Mouse (Mus musculus): ENCODE results near the gene Cdk10.
A peak's percentile ranks its signal among the peaks of the same experiment; 100 is the strongest.
"Not testable (repeated sequence)": the region's sequence is repeated elsewhere in the genome, so short reads cannot be mapped to it uniquely, and the experiment has no call there.

Gene Cdk10

DNA sequence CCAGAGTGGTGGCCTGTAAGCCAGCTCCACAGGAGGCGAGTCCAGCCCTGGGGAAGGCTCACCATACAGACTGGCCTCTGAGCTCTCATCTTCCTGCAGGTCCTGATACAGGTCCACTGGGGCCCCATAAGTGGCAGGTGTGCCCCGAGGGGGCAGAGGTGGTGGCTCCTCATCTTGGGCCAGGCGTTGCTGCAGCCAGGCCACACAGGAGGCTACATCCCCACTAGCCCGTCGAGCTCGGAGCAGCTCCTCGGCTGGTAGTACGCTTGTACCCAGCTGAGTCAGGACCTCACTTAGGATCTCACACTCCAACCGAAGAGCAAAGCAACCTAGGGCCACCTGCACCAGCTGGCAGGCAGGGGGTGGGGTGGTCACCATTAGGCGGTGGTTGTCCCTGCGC is 9.1 kb downstream of the Cdk10 start:
- DNase-seq, result no peak

- no peak for DNase-seq
These were observed 10.4 kb downstream of the Cdk10 start for GRCm38 (mm10) chr8:123234918-123235519.

DNA sequence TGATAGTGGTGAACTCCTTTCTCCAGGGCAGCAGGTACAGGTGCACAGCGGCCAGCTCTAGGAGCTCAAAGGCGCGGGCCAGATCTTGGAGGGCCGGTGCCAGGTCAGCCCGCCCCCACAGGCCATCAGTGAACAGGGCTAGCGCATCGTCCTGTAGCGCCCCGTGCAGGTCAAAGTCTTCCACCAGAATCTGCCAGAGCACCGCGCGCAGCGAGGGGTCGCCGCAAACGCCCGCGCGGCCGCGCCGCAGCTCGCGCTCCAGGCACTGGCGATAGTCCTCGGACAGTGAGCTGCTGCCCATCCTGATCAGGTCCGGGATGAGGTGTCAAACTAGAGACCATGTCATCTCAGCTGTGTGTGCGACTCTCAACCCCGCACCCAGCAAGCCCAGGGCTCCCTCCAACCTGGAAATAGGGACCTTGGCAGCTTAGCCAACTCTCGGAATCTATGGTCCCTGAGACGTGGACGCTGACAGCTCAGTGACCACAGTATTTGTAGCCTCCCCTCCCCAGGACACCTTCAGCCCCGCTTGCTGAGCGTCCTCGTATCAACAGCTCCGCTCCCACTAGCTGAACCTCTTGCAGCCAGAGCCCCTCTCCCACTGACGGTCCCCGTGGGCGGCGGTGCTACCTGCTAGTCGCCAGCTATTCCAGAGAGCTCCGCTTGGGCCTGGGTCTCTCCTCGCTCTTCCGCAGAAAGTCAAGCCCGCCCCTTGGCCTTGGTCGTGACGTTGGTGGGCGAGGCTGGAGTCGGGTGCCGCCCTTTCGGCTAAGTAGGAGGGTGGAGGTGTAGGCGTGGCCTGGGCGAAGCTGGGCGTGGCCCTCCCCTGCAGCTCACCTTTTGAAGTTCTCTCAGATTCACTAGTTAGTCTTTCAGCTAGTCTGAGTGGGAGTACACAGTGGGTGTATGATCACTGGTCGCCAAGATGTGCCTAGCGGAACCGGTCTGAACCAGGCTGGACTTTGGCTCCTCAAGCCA is 11.2 kb downstream of the Cdk10 start, which contains the start of gene Spata2l:
Spata2l (minus strand) TSS at position 714 of the 978 bp plus-strand sequence.
- peak; percentile 94 to 95 for DNase-seq

DNA sequence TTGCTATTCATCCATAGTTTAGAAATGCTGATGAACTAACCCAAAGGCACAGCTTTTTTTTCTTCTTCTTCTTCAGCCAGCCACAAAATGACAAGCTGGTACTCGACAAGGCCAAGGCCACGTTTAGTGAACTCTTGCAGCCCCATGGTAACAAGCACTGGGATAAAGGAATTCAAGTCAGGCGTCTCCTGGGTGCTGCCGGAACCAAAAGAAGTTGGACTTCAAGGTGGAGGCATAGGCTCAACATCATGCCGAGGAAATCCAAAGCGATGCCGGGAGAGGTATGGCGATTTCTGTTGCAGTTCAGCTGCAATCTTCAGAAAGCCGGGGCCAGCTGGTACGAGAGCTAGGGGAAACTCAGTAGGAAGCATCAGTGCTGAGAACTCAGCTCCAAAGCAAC is 14.8 kb downstream of the Cdk10 start:
- DNase-seq, result peak in 1 of 2 experiments; percentile 19

DNA sequence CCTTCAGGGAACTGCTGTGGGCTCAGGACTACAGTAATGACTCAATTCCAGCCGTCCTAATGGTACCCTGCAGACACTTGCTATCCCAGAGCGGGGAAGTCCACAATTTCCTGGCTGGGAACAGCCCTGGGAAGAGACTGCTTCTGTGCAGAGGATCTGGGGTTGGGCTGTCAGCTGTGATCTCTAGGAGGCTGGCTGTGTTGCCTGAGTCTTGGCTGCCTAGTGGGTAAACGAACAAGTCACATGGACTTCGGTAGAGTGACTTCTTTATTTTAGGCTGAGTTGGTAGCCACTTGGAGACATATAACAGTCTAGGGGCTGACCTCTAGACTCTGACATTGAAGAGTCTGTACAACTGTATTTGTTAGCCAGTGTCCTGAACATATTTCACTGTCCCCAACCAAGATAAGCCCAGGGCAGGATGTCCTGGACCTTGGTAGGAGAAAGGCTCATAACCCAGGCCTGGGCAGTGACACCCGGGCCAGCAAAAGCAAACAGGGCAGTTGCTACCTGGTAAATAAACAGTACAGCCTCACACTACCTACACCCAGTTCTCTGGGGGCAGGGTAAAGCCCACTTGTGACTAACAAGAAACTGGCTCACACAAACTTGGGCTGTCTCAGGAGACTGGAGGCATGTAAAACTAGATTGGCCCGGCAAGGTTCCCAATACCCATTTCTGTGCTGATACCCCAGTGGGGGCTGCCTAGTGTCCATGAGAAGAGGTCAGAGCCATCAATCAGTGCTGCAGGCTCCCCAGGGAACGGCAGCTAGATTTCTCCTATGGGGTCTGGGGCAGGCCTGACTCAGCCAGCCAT is 17.7 kb downstream of the Cdk10 start:
- no peak for DNase-seq

GRCm38 (mm10) chr8:123243053-123243452 is 18.4 kb downstream of the Cdk10 start:
- no peak for DNase-seq

DNA sequence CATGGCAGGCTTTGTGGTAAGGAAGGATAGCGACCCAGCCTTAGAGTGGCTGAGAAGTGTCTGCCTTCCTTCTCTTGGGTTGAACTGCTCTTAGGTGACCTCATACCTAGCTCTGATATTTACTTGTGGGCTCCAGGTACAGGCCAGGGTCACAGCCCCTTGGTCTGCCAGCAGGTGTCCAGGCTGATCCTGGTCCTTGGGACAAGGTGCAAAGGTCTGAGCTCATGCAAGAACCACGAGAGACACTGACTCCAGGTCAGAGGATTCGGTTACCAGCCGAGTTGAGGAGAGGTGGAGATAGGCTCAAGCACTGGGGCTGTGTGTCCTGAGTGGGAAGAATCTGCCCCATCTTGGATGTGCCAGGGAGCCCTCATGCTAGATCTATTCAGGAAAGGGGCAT is 19.7 kb downstream of the Cdk10 start:
- DNase-seq, result peak; percentile 56 to 83

GRCm38 (mm10) chr8:123245543-123245942 is 20.9 kb downstream of the Cdk10 start:
- peak in 1 of 2 experiments; percentile 29 for DNase-seq

- DNase-seq, result no peak
These were observed 23.1 kb downstream of the Cdk10 start for GRCm38 (mm10) chr8:123247748-123248147.

- DNase-seq, result no peak
These were observed 24.0 kb downstream of the Cdk10 start for GRCm38 (mm10) chr8:123248596-123248995.

GRCm38 (mm10) chr8:123250940-123251339 is 26.3 kb downstream of the Cdk10 start:
- DNase-seq, result no peak

GRCm38 (mm10) chr8:123252925-123253324 is 28.3 kb downstream of the Cdk10 start:
- DNase-seq, result no peak

DNA sequence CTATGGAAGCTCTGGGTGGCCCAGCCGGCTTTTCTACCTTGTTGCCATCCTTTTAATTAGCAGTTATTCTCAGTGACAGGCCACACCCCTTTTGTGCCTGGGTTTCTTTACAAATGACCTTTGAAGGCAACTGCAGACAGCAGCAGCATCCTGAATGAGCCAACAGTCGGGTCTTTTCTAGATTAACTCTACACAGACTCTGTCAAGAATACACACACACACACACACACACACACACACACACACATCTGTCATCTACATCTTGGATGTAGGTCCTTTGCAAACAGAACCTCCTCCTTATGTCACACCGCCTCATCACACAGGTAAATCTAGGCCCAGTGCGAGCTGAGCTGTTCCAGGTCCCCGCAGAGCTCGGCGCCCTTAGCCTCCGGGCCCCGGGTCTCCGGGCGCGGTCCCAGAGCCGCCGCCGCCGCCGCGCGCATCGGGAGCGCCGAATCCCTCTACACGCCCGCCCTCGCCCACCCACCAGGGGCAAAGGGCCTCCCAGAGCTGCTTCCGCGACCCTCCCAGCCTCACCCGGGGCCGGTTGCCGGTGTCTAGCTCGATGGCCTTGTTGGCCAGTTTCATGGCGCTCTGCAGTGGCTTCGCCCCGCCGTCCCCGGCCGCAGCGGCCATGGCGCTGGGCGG is 28.9 kb downstream of the Cdk10 start:
- DNase-seq, result peak in 1 of 2 experiments; percentile 33

DNA sequence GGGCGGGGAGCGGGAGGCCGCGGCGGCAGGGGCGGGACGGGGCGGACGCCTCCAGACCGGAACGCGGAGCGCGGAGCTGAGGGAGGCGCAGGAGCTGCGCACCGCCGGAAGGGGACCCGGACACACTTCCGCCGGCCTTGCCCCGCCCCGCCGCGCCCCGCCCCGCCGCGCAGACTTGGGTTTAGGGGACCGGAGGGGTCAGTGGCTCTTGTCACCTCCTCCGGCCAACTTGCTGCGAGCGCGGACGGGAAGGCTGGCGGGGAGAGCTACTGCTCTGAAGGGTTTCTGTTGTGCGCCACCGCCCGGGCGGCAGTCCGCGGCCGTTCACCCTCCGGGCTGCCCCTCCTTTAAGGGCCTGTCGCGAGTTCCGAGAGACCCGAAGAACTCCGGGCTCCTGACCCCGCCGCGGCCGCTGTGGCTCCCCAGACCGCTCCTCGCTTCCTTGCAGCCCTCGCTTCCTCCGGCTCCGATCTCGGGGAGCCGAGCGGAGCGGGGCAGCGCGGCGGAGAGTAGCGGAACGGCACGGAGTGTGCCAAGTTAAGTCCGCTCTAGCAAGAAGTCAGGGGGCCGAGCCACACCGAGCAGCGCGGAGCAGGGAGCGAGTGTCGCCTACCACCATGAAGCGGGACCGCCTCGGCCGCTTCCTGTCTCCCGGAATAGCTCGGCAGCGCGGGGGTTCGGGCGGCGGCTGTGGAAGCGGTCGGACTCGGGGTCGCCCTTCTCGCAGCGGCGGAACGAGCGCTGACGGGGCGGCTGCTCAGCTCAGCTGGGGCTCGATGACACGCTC is 29.6 kb downstream of the Cdk10 start, which contains the start of the genes Zfp276 and Vps9d1:
Zfp276 (plus strand) TSS at position 97 of the 787 bp plus-strand sequence.
Vps9d1 (minus strand) TSS at position 250 of the 787 bp plus-strand sequence.
- DNase-seq, result peak; percentile 88 to 94

DNA sequence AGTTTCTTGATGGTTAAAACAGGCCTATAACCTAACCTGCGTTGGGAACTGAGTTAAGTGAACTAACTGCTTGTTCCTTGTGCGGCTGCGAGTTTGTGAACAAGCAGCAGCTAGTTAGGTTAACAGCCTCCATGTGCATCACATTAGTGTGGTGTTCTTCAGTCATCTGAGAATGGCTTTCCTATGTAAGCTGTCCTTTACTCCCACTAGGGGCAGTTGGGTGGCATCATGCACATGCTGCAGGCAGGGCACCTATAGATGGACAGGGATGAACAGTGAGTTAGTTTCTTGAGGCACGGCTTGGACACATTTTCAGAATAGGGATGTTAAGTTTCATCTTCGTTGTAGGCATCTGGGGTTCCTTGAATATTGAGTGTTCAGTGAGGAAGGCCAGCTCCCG is 30.5 kb downstream of the Cdk10 start:
- DNase-seq, result no peak

DNA sequence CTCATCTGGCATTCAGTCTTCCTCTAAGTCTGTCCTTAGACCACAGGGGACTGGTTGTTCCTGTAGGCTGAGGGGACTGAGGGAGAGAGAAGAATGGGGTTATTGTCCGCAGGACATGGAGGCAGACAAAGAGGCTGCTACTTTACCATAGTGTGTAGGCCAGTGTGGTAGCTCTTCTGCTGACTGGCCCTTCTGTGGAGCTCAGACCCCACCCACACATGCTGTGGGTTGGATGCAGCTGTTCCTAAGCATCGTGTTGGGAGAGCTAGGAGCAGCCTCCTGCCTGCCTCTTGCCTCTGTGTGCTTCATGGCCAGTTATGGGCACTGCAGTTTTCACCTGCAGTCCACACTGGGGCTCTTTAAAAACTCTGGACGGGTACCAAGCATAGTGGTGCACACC is 32.5 kb downstream of the Cdk10 start:
- DNase-seq, result no peak

DNA sequence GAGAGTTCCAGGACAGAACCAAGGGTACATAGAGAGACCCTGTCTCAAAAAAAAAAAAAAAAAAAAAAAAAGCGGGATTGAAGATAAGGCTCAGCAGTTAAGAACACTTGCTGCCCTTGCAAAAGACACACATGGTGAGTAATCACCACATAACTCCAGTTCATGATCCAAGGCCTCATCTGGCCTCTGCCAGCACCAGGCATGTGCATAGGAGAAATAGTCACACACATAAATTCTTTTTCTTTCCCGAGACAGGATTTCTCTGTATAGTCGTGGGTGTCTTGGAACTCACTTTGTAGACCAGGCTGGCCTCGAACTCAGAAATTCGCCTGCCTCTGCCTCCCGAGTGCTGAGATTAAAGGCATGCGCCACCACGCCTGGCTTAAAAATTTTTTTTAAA is 33.0 kb downstream of the Cdk10 start:
- not testable (repeated sequence) for DNase-seq

DNA sequence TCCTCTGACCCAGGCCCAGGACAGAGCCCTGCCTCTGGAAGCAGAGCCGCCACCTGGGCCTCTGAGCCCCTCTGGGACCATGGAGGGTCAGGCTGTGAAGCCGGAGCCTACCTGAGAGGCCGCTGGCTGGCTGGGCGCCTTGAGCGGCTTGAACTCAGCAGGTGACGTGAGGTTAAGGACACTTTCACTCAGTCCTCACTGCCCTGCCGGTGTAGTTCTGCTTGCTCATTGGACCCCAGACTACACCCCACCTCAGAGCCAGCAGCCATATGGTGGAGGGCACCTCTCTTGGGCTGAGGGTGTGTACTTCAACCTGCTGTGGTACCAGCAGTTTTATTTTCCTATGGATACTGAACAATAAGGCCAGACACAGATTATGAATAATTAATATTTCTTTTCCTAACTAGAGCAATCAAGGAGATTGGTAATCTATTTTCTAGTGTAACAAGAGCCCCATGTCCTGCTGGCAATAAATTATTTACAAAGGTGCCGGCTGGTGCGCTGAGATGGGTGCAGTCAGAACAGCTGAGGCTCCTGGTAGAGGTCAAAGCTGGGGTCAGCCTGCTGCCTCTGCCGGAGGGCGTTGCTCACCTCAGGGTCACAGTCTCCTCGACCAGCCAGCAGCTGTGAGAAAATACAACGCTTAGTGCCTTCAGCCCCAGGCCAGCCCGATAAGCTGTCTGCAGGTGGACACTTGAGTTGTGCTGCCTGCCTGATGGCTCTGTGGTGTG is 43.4 kb downstream of the Cdk10 start:
- DNase-seq, result peak; percentile 39 to 79

DNA sequence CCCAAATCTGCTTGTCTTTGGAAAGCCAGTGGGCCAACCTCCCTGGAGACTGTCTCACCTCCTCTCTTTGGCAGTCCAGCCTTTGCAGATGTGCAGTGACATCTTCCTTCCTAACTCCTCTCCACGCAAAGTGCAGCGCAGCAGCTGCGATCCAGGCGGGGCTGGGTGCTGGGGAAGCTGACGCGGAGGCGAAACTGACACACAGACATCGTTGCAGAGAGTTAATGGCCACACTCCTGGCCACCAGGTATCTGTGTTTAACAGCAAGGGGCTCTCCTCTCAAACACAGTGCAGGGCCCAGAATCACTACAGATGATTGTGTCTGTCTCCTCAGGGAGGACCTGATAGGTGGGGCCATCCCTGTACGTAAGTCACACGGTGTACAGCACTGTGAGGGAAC is 46.5 kb downstream of the Cdk10 start:
- DNase-seq, result no peak

DNA sequence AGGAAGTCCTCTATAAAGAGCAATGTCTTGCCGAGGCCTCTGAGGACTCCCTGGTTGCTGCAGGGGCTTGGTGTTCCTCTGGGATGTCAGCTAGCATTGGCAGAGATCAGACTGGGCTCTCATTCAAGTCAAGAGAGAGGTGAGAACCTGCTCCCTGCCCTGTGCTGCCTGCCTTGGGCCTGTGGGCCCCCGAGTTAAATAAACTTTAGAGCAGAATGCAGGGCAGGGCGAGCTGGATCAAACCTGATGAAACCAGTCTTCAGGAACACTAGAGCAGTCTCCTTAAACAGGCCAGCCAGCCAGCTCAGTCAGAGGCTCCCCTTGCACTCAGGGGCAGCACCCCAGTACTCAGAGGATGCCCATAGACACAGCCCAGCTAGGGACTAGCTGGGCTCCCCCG is 47.3 kb downstream of the Cdk10 start:
- DNase-seq, result peak; percentile 58 to 63

DNA sequence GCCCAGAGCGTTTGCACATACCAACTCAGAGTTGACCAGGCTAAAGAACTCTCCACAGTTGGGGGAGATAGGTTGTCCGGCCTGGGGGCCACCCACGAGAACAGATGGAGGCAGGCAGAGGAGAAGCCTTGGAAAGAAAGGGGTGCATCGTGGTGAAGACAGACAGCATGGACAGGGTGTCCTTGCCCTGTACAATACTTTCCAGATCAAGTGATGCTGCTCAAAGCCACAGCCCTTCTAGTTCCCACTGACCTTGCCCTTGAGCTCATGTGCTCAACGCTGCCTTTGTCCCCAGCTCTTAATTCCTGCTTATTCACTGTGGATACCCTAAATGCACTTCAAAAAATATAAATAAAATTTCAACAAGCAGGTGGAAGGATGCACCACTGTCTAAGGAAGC is 49.8 kb downstream of the Cdk10 start:
- no peak for DNase-seq

Data from kidney, postnatal 25 days (tissue).